Comparison of ENCODE assay signal across 7 mouse cellular contexts in genomic region chr12:4080311-4080710, GRCm38 (mm10). TPM values are rescaled to one million over a fixed set of nuclear protein-coding genes. Genes with fewer than 3 reads are reported as not detected.
DNase-seq lines count a peak whose midpoint lies in the region; ATAC-seq and TF ChIP-seq lines count a peak whose summit lies in the region.

No protein-coding gene starts in this region.

- no peaks in the 10 kb centered on the region for H3K27me3 ChIP-seq in G1E (ENCODE audit: insufficient read depth, low read length)

- no peak for ATAC-seq in G1E (ENCODE audit: extremely low read depth, insufficient number of reproducible peaks, low FRiP score, poor library complexity, severe bottlenecking)

- H3K9me3 ChIP-seq in G1E (replicated peaks): no peaks in the 10 kb centered on the region

- H3K4me1 ChIP-seq in G1E (ENCODE audit: insufficient read depth, low read depth, low read length): peaks cover 22% of the 10 kb centered on the region

- peak; percentile 88 for DNase-seq in CD4-positive, CD25-positive, alpha-beta regulatory T cell, adult 2 months (ENCODE audit: low read depth, low spot score)
- DNase-seq in G1E (ENCODE audit: low spot score): peak; percentile 8
- DNase-seq in cerebellum, adult 11-12 months: peak; percentile 69
- DNase-seq in gastrocnemius, postnatal 10 days: peak; percentile 84
- DNase-seq in layer of hippocampus, adult 9-10 months (ENCODE audit: low spot score): peak; percentile 92
- peak; percentile 84 for DNase-seq in lung, postnatal 36 days
- peak; percentile 68 to 82 for DNase-seq in spleen, postnatal 10 days (ENCODE audit: low spot score in 2 of 2)

- peaks cover 6% of the 10 kb centered on the region for H3K36me3 ChIP-seq in G1E (replicated peaks)

- no peak overlapping the region for H3K4me3 ChIP-seq in G1E (ENCODE audit: low read depth, low read length)

- TF ChIP-seq CTCF in G1E (IDR thresholded peaks at IDR 0.05; ENCODE audit: low read depth, low read length): peak; percentile 73

RNA-seq across cellular contexts. Expression of gene Dnajc27, which starts 2.1 kb away (rescaled TPM):
- 8.7 and 11.0 TPM in 2 replicates for total RNA-seq in G1E (2014; fragmentation: Nextera tagmentation)
- total RNA-seq in G1E (2017): 5.3 and 6.6 TPM in 2 replicates
- 6.0 and 6.3 TPM in 2 replicates for polyA plus RNA-seq in G1E (2012)
- total RNA-seq in gastrocnemius, postnatal 10 days (2021): 10 to 100 TPM; 10.3 to 11.5 TPM

RNA-seq across cellular contexts. Expression of gene Efr3b, which starts 41.6 kb away (rescaled TPM):
- total RNA-seq in G1E (2014; fragmentation: Nextera tagmentation): not detected in 2 replicates
- 0.12 and 0.27 TPM in 2 replicates for total RNA-seq in G1E (2017)
- not detected in 2 replicates for polyA plus RNA-seq in G1E (2012)
- 1 to 10 TPM; 5.8 to 7.2 TPM for total RNA-seq in gastrocnemius, postnatal 10 days (2021)

RNA-seq across cellular contexts. Expression of gene Adcy3, which starts 52.6 kb away (rescaled TPM):
- total RNA-seq in G1E (2014; fragmentation: Nextera tagmentation) (not detected in 2 replicates), G1E (2017) (under 0.01 and 0.05 TPM in 2 replicates)
- polyA plus RNA-seq in G1E (2012): not detected in 2 replicates
- 1 to 10 TPM; 4.1 to 8.5 TPM for total RNA-seq in gastrocnemius, postnatal 10 days (2021)

Comparison
In these comparisons a context has a peak if more than half of its experiments do, and no peak if none do; other contexts are left out.
1. DNase-seq: peak in every context shown above with its lines; median percentile 92 in layer of hippocampus, adult 9-10 months; 88 in CD4-positive, CD25-positive, alpha-beta regulatory T cell, adult 2 months; 84 in gastrocnemius, postnatal 10 days; 84 in lung, postnatal 36 days; 75 in spleen, postnatal 10 days; 69 in cerebellum, adult 11-12 months; 8 in G1E.
2. RNA of gene Efr3b, which starts 41.6 kb away (total RNA-seq): 5.8 to 7.2 TPM in gastrocnemius, postnatal 10 days; 0.12 to 0.27 TPM in G1E; every median in the first group is over 4 times any median in the second.
3. RNA of gene Adcy3, which starts 52.6 kb away (total RNA-seq): 4.1 to 8.5 TPM in gastrocnemius, postnatal 10 days; under 0.01 to 0.05 TPM in G1E; every median in the first group is over 4 times any median in the second.